Mouse (Mus musculus): ENCODE measurements around the gene Acer2.

Gene Acer2

GRCm38 (mm10) chr4:86887879-86888278 is 13.7 kb downstream of the Acer2 start:
- no peak for DNase-seq (ENCODE audit: low read depth)

GRCm38 (mm10) chr4:86897411-86897810 is 23.2 kb downstream of the Acer2 start:
- no peak for DNase-seq (ENCODE audit: low read depth)

GRCm38 (mm10) chr4:86898791-86899474 is 24.7 kb downstream of the Acer2 start:
- DNase-seq (ENCODE audit: low read depth) = no peak

- no peak for DNase-seq (ENCODE audit: low read depth)
Measured at GRCm38 (mm10) chr4:86902351-86902750, 28.2 kb downstream of the Acer2 start.

GRCm38 (mm10) chr4:86904969-86905368 is 30.8 kb downstream of the Acer2 start:
- peak; percentile 40 for DNase-seq (ENCODE audit: low read depth)

- DNase-seq (ENCODE audit: low read depth) = no peak
Measured at GRCm38 (mm10) chr4:86905869-86906268, 31.7 kb downstream of the Acer2 start.

- no peak for DNase-seq (ENCODE audit: low read depth)
Measured at GRCm38 (mm10) chr4:86911576-86912341, 37.6 kb downstream of the Acer2 start.

GRCm38 (mm10) chr4:86912757-86913156 is 38.6 kb downstream of the Acer2 start:
- DNase-seq (ENCODE audit: low read depth) = no peak

GRCm38 (mm10) chr4:86916062-86916461 is 41.9 kb downstream of the Acer2 start:
- no peak for DNase-seq (ENCODE audit: low read depth)

GRCm38 (mm10) chr4:86923476-86924055 is 49.4 kb downstream of the Acer2 start:
- DNase-seq (ENCODE audit: low read depth) = no peak

- peak; percentile 49 for DNase-seq (ENCODE audit: low read depth)
Measured at GRCm38 (mm10) chr4:86924804-86925458, 50.7 kb downstream of the Acer2 start.

- DNase-seq (ENCODE audit: low read depth) = no peak
Measured at GRCm38 (mm10) chr4:86926997-86927396, 52.8 kb downstream of the Acer2 start.

- no peak for DNase-seq (ENCODE audit: low read depth)
Measured at GRCm38 (mm10) chr4:86930101-86930635, 56.0 kb downstream of the Acer2 start.

- no peak for DNase-seq (ENCODE audit: low read depth)
Measured at GRCm38 (mm10) chr4:86930636-86931456, 56.6 kb downstream of the Acer2 start.

GRCm38 (mm10) chr4:86933026-86933425 is 58.8 kb downstream of the Acer2 start:
- DNase-seq (ENCODE audit: low read depth) = no peak

- DNase-seq (ENCODE audit: low read depth) = no peak
Measured at GRCm38 (mm10) chr4:86936217-86936616, 62.0 kb downstream of the Acer2 start.

- DNase-seq (ENCODE audit: low read depth) = no peak
Measured at GRCm38 (mm10) chr4:86936706-86937105, 62.5 kb downstream of the Acer2 start.

- no peak for DNase-seq (ENCODE audit: low read depth)
Measured at GRCm38 (mm10) chr4:86942656-86943055, 68.5 kb downstream of the Acer2 start.

- no peak for DNase-seq (ENCODE audit: low read depth)
Measured at GRCm38 (mm10) chr4:86943296-86943695, 69.1 kb downstream of the Acer2 start.

GRCm38 (mm10) chr4:86948794-86949193 is 74.6 kb downstream of the Acer2 start:
- no peak for DNase-seq (ENCODE audit: low read depth)

GRCm38 (mm10) chr4:86953519-86953918 is 79.3 kb downstream of the Acer2 start:
- no peak for DNase-seq (ENCODE audit: low read depth)

Measured in c-Kit-positive CD71-positive TER-119-negative erythroid progenitor cells, embryonic 14.5 days (primary cell).